Mouse (Mus musculus) heart, postnatal 0 days (tissue): Measurements from ENCODE around the gene Gstm3.

Experiments
- CTCF ChIP-seq: IDR thresholded peaks from 2 replicates; pipeline ENCODE4 v1.5.1; 2016; ENCODE audit warnings: antibody characterized with exemption, control low read depth, low read depth
- EP300 ChIP-seq: IDR thresholded peaks from 2 replicates; pipeline ENCODE4 v1.6.1; 2016; ENCODE audit warnings: antibody characterized with exemption, low read depth

GRCm38 (mm10) chr3:107920348-107920747, 48.7 kb downstream of the Gstm3 start:
- TF ChIP-seq EP300 (no peak), CTCF (no peak)
